Mouse (Mus musculus): ENCODE measurements around the gene Gm16430.
"Not testable (repeated sequence)": the region's sequence is repeated elsewhere in the genome, so short reads cannot be mapped to it uniquely, and the experiment has no call there.

Gm16430 gene

DNA sequence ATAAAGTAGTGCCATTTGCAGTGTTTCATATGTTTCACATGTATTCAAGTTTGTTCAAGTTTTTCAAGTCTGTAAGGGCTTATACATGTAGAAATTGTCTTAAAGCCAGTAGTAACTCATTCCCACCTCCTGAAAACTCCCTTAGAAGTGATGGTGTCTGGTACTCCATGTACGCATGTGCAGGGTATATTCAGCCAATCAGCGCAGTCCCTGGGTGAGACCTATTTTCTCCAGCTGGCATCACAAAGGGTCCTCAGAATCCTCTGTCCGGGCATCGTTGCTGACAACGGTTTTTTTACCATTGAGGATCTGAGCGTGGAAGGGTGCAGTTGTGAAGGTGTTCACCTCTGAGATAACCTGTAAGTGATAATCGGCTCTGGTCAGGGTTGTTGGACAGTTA is at the start of gene Gm16430:
TSS of gene Gm16430 (plus strand) at position 301 of the 400 bp plus-strand sequence.
- in situ Hi-C loops (cut with MboI; ENCODE audit: low sequenced_read_pairs), result not testable (repeated sequence)
